Mouse (Mus musculus) frontal cortex, postnatal 36 days (tissue): ENCODE measurements around the gene Cradd.

Experiments
- DNase-seq, 2 experiments: peaks; one replicate each; pipeline ENCODE4 v3.0.0; 2022; ENCODE audit warnings: low spot score in 2 of 2

The Cradd gene

DNA sequence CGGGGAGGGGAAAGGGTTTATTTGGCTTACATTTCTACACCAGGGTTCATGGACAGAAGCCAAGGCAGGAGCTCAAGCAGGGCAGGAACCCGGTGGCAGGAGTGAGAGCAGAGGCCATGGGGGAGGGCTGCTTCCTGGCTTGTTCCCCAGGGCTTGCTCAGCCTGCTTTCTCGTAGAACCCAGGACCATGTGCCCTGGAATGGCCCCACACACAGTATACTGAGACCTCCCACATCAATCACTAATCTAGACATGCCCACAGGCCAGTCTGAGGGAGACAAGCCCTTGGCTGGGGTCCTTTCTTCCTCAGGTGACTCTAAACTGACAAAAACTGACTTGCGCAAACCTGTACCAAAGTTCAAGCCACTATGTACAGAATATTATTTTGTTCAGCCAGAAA, 19.7 kb downstream of the Cradd start:
- DNase-seq: no peak

DNA sequence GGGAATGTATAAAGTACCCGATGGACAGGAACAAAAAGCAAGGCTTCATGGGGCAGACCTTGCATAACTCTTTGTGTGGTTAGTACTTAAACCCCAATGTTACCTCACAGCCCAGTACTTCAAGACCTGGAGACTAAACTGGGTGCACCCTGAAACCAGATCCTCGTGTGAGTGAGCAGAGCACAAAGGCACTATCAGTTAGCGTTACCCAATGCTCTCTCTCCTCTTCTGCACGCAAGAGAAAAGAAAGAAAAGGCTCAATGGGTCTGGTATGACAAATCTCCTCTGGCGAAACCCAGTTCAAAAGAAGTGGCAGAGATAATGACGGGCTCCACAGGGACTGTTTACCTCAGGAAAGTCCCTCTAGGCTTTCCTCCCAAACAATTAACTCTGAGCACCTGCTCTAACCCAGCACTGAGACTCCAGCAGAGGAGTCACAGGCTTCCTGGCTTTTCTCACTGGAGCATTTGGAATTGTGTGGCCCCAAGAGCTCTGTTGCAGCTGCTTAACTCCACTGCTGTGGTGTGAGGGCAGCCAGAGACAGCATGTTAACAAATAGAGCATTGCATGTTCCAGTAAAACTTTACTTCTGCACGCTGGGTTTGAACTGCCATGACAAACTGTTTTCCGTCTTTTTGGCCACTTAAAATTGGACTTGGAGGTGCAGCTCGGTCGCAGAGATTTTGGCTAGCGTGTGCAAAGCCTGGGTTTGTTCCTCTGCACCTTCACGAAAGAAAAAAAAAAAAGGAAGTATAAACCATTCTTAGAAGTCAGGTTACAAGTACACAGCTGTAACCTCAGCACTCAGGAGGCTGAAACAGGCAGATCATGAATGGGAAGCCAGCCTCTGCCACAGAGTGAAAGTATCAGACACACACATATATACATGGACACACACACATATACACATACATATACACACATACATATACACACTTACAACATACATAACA, 21.4 kb downstream of the Cradd start:
- DNase-seq: no peak

DNA sequence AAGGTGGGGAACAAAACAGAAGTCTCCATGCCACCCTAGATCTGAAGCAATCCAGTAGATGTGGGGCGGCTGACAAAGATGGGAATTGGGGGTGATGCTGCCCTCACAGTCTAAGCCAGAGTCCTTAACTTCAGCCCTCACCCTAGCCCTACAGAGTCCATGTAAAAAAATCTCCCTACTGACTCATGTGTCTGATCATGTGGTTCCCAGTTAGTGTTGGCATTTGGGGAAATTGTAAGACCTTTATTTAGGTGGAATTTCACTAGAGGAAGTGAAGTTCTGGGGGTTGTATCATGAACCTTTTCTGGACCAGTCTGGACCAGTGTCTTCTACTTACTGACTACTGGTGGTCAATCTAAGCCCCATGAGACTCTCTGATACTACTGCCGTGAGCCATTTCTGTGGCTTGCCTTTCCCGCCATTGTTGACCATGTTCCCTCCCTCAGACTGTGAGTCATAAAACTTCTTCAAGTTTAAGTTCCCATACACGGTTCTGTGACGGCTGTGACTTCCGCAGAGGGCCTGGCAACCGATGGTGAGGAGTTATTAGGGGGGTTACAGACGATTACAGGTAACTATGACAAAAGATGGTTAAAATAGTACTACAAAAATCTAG, 23.6 kb downstream of the Cradd start:
- no peak for DNase-seq

DNA sequence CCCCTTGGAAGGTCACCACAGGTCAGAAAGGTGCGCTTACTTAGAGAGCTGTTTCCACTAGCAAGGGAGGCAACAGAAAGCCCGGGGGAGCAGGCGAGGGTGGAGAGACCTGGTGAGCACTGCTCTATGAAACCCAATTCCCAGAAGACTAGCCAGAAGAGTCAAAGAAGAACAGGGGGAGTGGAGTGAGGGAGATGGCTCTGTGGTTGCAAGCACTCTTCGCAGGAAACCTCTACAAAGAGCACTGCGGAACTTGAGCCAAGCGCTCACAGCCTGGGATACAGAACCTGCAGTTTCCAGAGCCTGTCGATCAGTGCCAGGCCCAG, 24.2 kb downstream of the Cradd start:
- no peak for DNase-seq

DNA sequence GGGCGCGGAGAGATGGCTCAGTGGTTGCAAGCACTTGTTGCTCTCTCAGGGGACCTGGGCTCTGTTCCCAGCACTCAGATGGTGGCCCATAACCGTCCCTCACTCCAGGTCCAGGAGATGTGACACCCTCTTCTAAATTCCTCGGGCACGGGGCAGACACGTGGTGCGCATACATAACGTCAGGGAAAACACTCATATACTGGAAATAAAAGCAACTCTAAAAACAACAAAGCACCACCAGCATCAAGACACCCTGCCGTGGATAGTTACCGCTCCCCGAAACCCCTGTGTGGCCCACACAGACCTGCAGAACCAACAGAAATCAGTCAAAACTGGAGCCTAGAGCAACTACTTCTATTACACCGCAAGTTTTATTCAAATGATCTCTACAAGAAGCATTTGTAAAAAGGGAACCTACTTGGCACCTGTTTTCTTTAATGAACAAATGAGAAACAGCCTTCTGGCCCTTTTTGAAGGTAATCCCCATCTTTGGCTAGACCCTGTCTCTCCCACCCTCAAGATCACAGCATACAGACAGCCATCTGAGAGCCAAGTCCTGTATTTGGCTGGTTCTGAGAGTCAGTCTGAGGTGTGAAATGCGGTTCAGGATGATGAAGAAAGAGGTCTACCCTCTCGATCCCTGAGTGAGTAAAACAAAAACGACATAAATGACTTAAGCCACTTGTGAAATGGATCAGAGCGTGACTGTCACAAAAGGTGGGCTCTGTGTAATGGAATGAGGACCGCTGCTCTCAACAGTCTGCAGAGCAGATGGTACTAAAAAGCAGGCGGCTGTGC, 24.7 kb downstream of the Cradd start:
- DNase-seq: no peak

DNA sequence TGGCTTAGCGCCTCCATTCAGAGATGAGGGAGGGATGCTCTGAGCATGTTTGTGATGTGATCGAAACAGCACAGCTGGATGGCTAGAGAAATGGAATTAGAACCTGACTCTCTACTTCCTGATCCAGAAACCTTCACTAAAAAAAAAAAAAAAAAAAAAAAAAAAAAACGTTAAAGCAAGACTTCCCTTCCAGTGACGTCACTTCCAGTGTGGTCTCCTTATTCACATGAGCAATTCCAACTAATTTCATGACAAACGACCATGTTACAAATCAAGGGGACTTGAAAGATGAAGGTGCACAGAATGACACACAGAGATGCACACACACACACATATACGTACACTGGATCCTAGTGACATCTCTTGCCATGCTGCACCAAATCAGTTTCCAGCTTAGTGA, 25.4 kb downstream of the Cradd start:
- no peak for DNase-seq

DNA sequence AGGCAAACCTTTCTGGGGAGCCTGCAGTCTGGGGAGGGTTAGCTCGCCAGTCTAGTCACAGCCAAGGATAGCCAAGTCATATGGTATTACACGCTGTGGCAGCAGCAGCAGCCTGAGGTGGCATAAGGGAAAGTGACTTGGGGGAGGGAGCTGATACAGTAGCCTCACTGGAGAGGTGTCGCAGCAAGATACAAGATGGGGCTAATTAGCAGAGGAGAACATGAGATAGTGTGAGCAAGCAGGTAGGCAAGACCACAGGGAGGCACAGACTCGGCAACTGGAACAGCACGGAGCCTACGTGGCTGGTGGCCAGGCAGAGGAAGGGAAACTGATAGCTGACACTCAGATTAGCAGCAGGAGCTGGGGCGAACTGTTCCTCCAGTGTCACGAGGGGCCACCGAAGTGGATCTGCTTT, 26.2 kb downstream of the Cradd start:
- no peak for DNase-seq

DNA sequence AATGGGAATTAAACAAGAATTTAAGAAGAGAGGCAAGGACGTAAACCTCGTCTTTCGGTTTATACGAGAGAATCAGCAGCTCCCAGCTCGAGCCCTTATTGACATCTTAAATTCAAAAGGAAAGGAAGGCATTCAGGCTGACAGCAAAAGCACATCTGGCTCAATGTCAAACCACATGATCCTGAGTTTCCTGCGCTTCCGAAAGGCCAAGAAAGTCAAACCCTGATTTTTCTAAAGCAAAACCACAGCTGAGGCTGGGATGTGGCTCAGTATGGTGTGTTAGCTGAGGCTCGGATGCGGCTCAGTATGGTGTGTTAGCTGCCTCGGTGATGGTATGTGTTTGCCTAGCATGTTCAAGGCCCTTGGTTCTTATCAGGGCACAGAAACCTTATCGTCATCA, 26.9 kb downstream of the Cradd start:
- no peak for DNase-seq

DNA sequence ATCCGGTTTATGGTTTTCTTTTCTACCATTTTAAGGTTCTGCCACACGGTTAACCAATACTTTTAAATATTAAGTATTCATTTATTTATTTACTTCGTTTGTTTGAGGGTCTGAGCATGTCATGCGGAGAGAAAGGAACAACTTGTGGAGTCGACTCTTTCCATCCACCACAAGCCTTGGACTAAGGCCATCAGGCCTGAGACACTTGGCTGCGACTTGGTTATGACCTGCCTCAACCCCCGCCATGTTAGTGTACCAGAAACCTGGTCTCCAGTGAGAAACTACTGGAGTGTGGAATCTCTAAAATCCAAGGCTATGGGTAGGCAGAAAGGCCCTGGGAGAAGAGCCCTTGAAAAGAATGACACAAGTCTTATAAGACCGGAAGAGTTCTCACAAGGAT, 30.7 kb downstream of the Cradd start:
- no peak for DNase-seq

DNA sequence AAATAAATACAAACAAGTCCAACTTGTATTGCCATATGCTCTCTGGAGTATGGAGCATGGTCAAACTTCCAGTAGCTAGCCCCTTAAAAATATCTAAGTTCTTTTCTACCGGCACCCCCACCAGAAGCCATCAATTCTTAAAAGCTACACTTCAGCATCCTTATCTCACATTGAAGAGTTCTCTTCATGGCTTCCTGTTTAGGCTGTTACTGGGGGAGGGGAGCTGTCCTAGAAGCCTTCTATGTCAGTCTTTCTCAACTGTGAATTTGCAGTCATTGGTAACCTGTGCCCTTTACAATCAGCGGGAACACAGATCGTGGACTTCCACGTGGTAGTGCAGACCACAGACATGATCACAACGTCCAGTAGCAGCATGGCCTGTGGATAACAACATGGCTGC, 31.7 kb downstream of the Cradd start:
- no peak for DNase-seq

DNA sequence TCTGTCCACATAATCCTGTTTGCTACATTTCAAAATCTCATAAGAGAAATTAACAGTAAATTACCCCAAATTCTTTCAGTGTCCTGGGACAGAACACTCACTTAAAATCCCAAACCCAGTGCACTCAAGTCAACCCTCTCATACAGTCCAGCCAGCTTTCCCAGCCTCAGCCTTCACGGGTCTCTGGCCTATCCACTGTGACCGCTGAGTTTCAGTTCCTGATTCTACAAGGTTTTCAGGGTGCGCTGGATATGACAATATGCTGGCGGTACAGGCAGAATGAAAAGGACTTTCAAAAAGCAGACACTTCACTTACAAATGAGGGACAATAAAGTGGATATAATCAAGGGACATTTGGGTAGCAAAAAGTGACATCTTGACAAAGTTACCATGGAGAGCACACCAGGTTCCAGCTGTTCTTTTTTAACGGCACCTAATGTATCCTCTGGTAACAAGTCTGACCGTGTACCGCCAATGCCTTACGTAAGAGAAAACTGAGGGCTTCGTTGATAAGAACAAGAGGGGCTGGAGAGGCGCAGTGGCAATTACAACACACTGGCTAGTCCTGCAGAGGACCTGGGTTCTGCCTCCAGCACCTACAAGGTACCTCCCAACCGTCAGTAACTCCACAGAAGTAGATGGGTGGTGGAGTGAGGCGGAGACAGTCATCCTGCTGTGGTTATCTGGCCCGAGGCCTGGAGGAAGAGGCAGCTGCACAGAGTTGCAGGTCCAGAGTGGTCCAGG, 32.6 kb downstream of the Cradd start:
- no peak for DNase-seq

DNA sequence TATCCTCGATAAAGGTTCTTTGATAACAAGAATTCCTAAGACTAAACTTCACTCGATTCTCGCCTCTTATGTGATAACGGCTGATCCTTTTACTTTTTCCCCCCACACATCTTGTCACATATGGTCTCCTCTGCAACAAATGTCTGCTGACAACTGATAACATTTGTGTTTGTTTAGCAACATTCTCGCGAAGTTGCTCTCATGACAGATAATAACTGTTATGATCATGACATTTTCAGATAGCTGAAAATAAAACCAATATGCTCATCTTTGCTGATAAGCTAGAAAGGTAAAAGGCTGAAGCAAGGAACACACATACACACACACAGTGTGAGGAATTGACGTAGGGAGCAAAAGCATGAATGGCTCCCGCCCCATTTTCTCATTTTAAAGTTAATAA, 34.1 kb downstream of the Cradd start:
- no peak for DNase-seq

DNA sequence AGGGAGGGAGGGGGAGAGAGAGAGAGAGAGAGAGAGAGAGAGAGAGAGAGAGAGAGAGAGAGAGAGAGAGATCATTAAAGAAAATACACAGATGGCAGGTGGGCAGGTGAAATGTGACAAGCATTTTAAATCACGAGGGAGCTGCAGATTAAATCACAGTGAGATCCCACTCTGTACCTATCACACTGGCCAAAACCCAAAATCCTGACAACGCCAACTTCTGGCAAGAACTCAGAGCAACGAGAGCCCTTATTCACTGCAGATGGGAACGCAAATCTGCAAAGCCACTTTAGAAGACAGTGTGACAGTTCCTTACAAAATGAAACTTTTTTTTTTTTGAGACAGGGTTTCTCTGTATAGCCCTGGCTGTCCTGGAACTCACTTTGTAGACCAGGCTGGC, 35.7 kb downstream of the Cradd start:
- peak; percentile 45 to 75 for DNase-seq

DNA sequence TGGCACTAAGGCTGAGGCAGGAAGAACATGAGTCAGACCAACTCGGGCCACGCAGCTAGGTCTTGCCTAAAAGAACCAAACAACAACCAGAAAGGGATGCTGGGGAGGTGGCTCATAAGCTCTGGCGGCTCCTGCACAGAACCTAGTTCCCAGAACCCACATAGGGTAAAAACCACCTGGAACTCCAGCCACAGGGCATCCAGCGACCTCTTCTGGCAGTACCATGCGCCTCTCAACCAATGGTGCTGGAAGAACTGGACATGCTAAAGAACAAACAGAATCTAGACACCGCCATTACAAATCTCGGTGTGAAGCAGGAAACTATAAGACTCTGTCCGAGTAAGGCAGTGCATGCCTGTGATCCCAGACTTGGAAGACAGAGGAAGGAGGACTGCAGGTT, 36.6 kb downstream of the Cradd start:
- DNase-seq: no peak

DNA sequence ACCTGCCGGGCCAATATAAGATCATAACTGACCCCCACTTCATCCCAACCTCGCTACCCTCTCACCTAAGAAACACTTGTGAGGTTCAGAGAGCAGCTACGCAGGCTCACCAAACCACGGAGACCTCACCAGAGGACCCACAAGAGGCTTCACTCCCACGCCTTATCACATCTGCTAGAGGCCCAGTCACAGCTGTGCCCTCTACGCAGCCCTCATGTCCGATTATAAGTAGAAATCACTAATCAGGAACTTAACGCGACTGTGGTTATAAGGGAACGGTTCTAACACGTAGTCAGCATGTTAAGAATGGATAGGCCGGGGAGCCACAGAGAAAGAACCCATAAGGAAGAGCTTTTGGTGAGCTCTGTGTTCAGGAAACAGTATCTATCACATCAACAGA, 40.5 kb downstream of the Cradd start:
- no peak for DNase-seq

DNA sequence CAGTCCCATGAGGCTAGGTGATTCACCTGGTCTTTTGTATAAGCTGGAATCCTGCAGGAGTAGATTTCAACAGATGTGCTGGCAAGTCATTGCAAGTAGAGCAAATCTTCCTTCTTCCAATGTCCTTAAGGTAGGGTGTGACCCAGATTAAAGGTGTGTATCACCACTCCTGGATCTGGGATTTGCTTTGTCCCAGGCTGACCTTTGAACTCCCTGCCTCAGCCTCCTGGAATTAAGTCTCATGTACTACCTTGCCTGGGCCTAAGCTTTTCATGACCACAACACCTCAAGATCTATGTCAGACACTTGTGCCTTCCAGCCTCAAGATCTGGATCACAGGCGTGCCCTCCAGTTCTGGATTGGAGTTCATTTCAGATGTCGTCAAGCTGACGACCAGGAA, 41.9 kb downstream of the Cradd start:
- no peak for DNase-seq

DNA sequence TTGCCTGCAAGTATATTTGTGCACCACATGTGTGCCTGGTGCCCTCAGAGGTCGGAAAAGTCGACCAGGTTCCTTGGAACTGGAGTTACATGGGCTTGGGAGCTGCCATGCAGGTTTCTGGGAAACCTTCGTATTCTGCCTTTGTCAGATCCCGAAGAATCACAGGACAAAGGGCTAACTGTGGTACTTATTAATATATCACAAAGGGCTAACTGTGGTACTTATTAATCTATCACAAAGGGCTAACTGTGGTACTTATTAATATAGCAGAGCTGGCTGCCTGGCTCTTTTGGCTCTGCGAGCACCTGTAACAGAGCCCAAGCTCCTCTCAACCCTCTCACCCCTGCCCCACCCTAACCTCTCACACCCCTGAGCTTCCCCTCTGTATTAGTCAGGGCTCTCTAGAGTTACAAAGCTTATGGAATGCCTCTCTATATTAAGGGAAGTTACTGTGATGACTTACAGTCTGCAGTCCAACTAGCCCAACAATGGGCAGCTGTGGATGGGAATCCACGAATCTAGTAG, 42.4 kb downstream of the Cradd start:
- DNase-seq: no peak

DNA sequence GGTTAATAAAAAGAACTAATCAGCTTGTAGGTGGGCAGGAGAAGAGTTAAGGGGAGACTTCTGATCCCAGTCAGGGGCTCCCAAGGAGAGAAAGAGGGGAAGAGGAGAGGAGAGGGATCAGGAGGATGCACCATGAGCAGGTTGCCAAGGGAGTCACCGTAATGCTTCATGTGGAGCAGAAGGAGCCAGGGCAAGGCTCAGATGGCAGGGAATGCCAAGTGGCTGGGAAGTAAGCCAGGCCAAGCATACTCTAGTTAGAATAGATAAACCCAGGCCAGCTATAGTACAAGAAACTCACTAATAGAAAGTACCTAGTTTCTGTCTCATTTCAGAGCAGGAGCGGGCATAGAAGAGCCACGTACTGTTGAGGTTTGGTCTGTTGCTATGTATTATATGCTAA, 43.6 kb downstream of the Cradd start:
- no peak for DNase-seq

DNA sequence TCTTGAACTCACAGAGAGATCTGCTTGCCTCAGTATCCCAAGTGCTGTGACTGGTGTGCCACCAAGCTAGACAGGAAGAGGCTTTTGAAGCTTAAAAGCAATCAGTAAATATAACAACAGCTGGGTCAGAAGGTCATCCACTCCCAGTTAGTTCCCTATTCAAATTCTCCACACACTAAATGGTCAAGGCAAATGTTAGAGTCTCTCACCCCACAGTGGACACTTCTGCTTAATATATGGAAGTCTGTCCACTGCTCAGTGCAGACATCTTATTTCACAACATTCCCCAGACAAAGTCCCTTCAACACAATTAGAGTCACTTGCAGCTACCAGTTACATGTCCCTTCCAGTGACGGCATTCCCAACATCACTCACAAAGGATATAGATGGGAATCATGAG, 44.5 kb downstream of the Cradd start:
- DNase-seq: no peak

DNA sequence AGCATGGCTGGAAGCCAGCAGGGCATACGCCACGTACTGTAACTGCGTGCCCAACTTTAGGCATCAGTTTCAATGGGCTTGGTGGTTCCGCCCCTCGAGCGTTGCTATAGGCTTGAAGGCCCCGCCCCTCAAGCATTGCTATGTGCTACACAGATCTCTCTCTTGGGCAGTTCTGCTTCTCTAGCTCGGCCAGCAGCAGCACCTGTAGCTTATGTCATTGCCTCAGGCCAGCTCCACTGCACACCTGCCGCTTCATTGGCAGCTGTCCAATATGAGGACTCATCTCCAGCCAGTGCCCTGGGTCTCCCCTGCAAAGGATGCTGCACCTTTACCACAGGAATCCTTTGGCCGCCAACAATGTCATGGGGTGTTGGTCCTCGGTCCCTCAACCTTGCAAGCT, 45.8 kb downstream of the Cradd start:
- DNase-seq: no peak

DNA sequence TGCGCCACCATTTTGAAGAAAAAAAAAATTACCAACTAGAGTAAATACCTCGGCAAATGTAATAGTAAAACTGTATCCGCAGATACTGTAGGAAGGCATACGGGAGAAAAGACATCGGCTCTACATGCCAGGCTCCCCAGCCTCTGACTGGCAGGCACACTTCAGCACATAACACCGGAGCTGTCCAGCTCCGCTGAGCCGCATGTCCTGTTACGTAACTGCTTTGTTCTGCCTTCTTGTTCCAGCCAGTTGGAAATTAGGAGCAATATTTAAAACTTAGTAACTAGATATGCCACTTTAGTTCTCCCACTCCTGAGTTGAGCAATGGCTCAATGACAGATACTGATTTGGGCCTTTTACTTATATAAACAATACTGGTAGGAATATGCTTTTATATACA, 48.4 kb downstream of the Cradd start:
- no peak for DNase-seq

DNA sequence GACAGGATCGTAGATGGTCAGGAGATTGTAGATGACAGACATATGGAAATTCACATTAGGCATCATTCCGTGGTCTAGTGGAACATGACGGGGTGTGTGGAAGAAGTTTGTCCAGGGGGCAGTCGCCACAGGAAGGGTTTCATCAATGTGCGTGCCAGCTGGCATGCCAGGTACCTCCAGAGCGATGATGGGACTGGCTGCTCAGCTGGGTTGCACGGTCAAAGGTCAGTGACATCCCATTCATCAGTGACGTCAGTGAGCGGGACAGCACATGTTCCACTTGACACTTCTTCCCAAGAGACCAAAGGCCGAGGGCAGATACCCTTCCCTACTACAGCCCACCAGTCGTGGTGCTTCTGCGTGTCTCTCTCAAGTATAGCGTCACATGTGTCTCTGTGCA, 50.7 kb downstream of the Cradd start:
- no peak for DNase-seq
